Mouse (Mus musculus) bone marrow macrophage, adult 2 months (primary cell): ENCODE results near the gene Reep1.

Source experiments
- CTCF ChIP-seq: IDR thresholded peaks from 2 replicates; pipeline ENCODE4 v1.5.1; 2012; ENCODE audit warnings: low read depth, mild to moderate bottlenecking, low read length, moderate library complexity
- POLR2A ChIP-seq: IDR thresholded peaks from 2 replicates; pipeline ENCODE4 v1.6.1; 2012; ENCODE audit warnings: mild to moderate bottlenecking, low read depth, low read length, borderline replicate concordance

DNA sequence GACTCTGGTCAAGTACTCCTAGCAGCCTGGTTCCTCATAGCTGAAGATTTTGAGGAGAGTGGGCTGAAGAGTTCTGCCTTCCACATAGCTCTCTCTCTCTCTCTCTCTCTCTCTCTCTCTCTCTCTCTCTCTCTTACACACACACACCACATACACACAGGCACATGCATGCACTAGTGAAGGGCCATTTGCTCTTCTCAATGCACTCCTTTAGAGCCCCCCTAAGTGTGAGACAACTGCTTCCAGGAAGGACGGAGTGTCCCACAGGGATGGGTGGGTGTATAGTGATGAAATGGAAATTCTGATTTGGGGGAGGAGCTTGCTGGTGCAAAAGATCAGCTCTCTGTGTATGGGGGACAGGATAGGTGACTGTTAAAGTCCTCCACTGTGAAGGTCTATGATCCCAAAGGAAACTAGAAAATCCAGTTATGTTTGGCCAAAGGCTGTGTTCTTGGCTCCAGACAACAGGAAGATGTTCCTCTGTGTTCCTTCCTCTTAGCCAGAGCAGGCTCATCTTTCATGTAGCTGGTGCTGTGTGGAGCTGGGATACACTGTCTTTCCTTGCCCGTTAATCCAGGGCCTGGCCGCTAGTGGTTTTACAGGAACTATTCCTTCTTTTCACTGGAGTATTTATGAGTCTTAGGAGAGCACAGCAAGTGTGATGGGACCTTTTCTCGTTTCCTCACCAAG lies 27.7 kb downstream of the Reep1 start:
- no peak for TF ChIP-seq POLR2A
- no peak for TF ChIP-seq CTCF
